Mouse (Mus musculus) hindbrain, embryonic 10.5 days (tissue): ENCODE measurements at regions not wholly inside any gene's neighbourhood (a gene's known extent, or its start where the extent isn't known, plus 50 kb on each side); places are given as distances from the start of the nearest gene placed in this dataset.

Experiments used
- DNase-seq: peaks from one replicate; pipeline ENCODE4 v3.0.0-alpha.2; 2017; ENCODE audit warnings: low spot score
- H3K27ac ChIP-seq: fragments of 300-500 bp; sonication (generic); 2 replicates; pipeline ENCODE4 v1.5.1; 2016; ENCODE audit warnings: mild to moderate bottlenecking, moderate library complexity
- H3K27me3 ChIP-seq: fragments of 300-500 bp; sonication (generic); 2 replicates; pipeline ENCODE4 v1.6.1; 2016; ENCODE audit warnings: mild to moderate bottlenecking; ENCODE audit not compliant: poor library complexity, insufficient read depth, severe bottlenecking
- H3K36me3 ChIP-seq: fragments of 300-500 bp; sonication (generic); 2 replicates; pipeline ENCODE4 v1.6.1; 2016; ENCODE audit warnings: mild to moderate bottlenecking, moderate library complexity
- H3K4me1 ChIP-seq: fragments of 300-500 bp; sonication (generic); replicated peaks from 2 replicates; pipeline ENCODE4 v1.6.1; 2016; ENCODE audit warnings: mild to moderate bottlenecking
- H3K4me3 ChIP-seq: fragments of 300-500 bp; sonication (generic); 2 replicates; pipeline ENCODE4 v1.5.1; 2016; ENCODE audit warnings: mild to moderate bottlenecking, moderate library complexity
- H3K9me3 ChIP-seq: fragments of 300-500 bp; sonication (generic); 2 replicates; pipeline ENCODE4 v1.6.1; 2016; ENCODE audit warnings: mild to moderate bottlenecking, moderate library complexity
- WGBS: fragments of 180-500 bp; shearing (Covaris S2); methylation state at CpG from one replicate; pipeline ENCODE4 v1.1.7; 2016; 5-methylcytosine and 5-hydroxymethylcytosine counted together

- WGBS, result 88% methylated on average over 9 of the region's 9 CpGs
- DNase-seq, result no peak
- H3K9me3 ChIP-seq, result no peaks in the 10 kb centered on the region
- H3K27ac ChIP-seq, result no peak overlapping the region
- H3K4me1 ChIP-seq, result no peaks in the 10 kb centered on the region
- no peaks in the 10 kb centered on the region for H3K36me3 ChIP-seq
- H3K4me3 ChIP-seq, result no peak overlapping the region
- H3K27me3 ChIP-seq, result no peaks in the 10 kb centered on the region
These were observed 80.7 kb upstream of the Syndig1 start for GRCm38 (mm10) chr2:149748240-149748822.

- H3K9me3 ChIP-seq, result no peaks in the 10 kb centered on the region
- no peaks in the 10 kb centered on the region for H3K4me1 ChIP-seq
- H3K36me3 ChIP-seq, result no peaks in the 10 kb centered on the region
- no peak overlapping the region for H3K27ac ChIP-seq
- WGBS, result 83% methylated on average over 4 of the region's 4 CpGs
- H3K27me3 ChIP-seq, result no peaks in the 10 kb centered on the region
- no peak overlapping the region for H3K4me3 ChIP-seq
- no peak for DNase-seq
These were observed 69.9 kb upstream of the Syndig1 start for GRCm38 (mm10) chr2:149759151-149759550.

- no peaks in the 10 kb centered on the region for H3K4me1 ChIP-seq
- H3K27ac ChIP-seq, result no peak overlapping the region
- no peaks in the 10 kb centered on the region for H3K27me3 ChIP-seq
- DNase-seq, result no peak
- WGBS, result 80% methylated on average over 1 of the region's 1 CpGs
- no peak overlapping the region for H3K4me3 ChIP-seq
- H3K9me3 ChIP-seq, result no peaks in the 10 kb centered on the region
- H3K36me3 ChIP-seq, result no peaks in the 10 kb centered on the region
These were observed 65.1 kb upstream of the Syndig1 start for GRCm38 (mm10) chr2:149763864-149764263.

- H3K27me3 ChIP-seq, result no peaks in the 10 kb centered on the region
- H3K9me3 ChIP-seq, result no peaks in the 10 kb centered on the region
- H3K36me3 ChIP-seq, result no peaks in the 10 kb centered on the region
- WGBS, result 81% methylated on average over 1 of the region's 1 CpGs
- H3K4me1 ChIP-seq, result no peaks in the 10 kb centered on the region
- no peak for DNase-seq
- no peak overlapping the region for H3K27ac ChIP-seq
- no peak overlapping the region for H3K4me3 ChIP-seq
These were observed 61.0 kb upstream of the Syndig1 start for GRCm38 (mm10) chr2:149768027-149768426.

- 73% methylated on average over 2 of the region's 2 CpGs for WGBS
- DNase-seq, result no peak
These were observed 60.5 kb upstream of the Syndig1 start for GRCm38 (mm10) chr2:149768551-149768950.

GRCm38 (mm10) chr2:149777316-149777715, 51.7 kb upstream of the Syndig1 start:
- Histone ChIP-seq H3K27ac (no peak overlapping the region), H3K36me3 (no peaks in the 10 kb centered on the region), H3K27me3 (no peaks in the 10 kb centered on the region), H3K9me3 (no peaks in the 10 kb centered on the region), H3K4me3 (no peak overlapping the region), H3K4me1 (no peaks in the 10 kb centered on the region)
- no peak for DNase-seq
- WGBS, result 92% methylated on average over 3 of the region's 3 CpGs

More at GRCm38 (mm10) chr2:149768551-149768950, 60.5 kb upstream of the Syndig1 start:
- no peaks in the 10 kb centered on the region for H3K36me3 ChIP-seq
- H3K27ac ChIP-seq, result no peak overlapping the region
- H3K4me1 ChIP-seq, result no peaks in the 10 kb centered on the region
- no peaks in the 10 kb centered on the region for H3K27me3 ChIP-seq
- H3K9me3 ChIP-seq, result no peaks in the 10 kb centered on the region
- no peak overlapping the region for H3K4me3 ChIP-seq
